Mouse (Mus musculus): ENCODE measurements at regions not wholly inside any gene's neighbourhood (a gene's known extent, or its start where the extent isn't known, plus 50 kb on each side); places are given as distances from the start of the nearest gene placed in this dataset.

- DNase-seq (ENCODE audit: low spot score): no peak
Measured at GRCm38 (mm10) chr15:97501420-97501819, 204.2 kb downstream of the Rpap3 start.

GRCm38 (mm10) chr15:97499821-97500385 is 205.7 kb downstream of the Rpap3 start:
- DNase-seq (ENCODE audit: low spot score): no peak

GRCm38 (mm10) chr15:97499240-97499639 is 206.4 kb downstream of the Rpap3 start:
- DNase-seq (ENCODE audit: low spot score): no peak

- DNase-seq (ENCODE audit: low spot score): no peak
Measured at GRCm38 (mm10) chr15:97498375-97498774, 207.2 kb downstream of the Rpap3 start.

- no peak for DNase-seq (ENCODE audit: low spot score)
Measured at GRCm38 (mm10) chr15:97496026-97496425, 209.6 kb downstream of the Rpap3 start.

GRCm38 (mm10) chr15:97493340-97493739 is 212.3 kb downstream of the Rpap3 start:
- no peak for DNase-seq (ENCODE audit: low spot score)

GRCm38 (mm10) chr15:97491796-97492195 is 213.8 kb downstream of the Rpap3 start:
- DNase-seq (ENCODE audit: low spot score): no peak

- DNase-seq (ENCODE audit: low spot score): no peak
Measured at GRCm38 (mm10) chr15:97487425-97487824, 218.2 kb downstream of the Rpap3 start.

- no peak for DNase-seq (ENCODE audit: low spot score)
Measured at GRCm38 (mm10) chr15:97471986-97472779, 225.1 kb upstream of the Amigo2 start.

- no peak for DNase-seq (ENCODE audit: low spot score)
Measured at GRCm38 (mm10) chr15:97471476-97471875, 224.4 kb upstream of the Amigo2 start.

- no peak for DNase-seq (ENCODE audit: low spot score)
Measured at GRCm38 (mm10) chr15:97469684-97470344, 222.7 kb upstream of the Amigo2 start.

GRCm38 (mm10) chr15:97468732-97469683 is 221.9 kb upstream of the Amigo2 start:
- DNase-seq (ENCODE audit: low spot score): no peak

GRCm38 (mm10) chr15:97467781-97468485 is 220.8 kb upstream of the Amigo2 start:
- DNase-seq (ENCODE audit: low spot score): no peak

- no peak for DNase-seq (ENCODE audit: low spot score)
Measured at GRCm38 (mm10) chr15:97466906-97467465, 219.9 kb upstream of the Amigo2 start.

GRCm38 (mm10) chr15:97466110-97466509 is 219.0 kb upstream of the Amigo2 start:
- no peak for DNase-seq (ENCODE audit: low spot score)

- DNase-seq (ENCODE audit: low spot score): no peak
Measured at GRCm38 (mm10) chr15:97465366-97465765, 218.3 kb upstream of the Amigo2 start.

GRCm38 (mm10) chr15:97464737-97465136 is 217.7 kb upstream of the Amigo2 start:
- no peak for DNase-seq (ENCODE audit: low spot score)

- DNase-seq (ENCODE audit: low spot score): no peak
Measured at GRCm38 (mm10) chr15:97462587-97462986, 215.5 kb upstream of the Amigo2 start.

- no peak for DNase-seq (ENCODE audit: low spot score)
Measured at GRCm38 (mm10) chr15:97462006-97462405, 214.9 kb upstream of the Amigo2 start.

- no peak for DNase-seq (ENCODE audit: low spot score)
Measured at GRCm38 (mm10) chr15:97461060-97461459, 214.0 kb upstream of the Amigo2 start.

- no peak for DNase-seq (ENCODE audit: low spot score)
Measured at GRCm38 (mm10) chr15:97460360-97460719, 213.3 kb upstream of the Amigo2 start.
